Comparison of ENCODE assay signal across 14 mouse cellular contexts in the genomic region with DNA sequence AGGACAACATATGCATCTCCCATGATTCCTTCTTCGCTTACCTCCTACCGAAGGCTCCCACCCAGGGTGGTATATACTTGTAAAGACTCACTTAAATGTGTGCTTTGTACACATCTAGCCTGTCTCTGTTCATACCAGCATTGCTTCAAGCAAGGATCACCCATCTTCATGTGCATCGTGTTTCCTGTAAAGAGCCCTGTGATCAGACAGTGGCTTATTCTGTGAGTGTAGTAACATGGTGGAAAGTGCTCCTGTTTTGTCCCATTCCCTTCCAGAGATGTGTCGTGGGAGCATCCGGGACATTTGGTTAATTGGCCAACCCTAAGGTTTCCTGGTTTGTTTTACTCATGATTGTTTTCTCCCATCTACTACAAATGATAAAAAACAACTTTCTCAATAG.
"Had no signal": no experiment of that assay in that cellular context is flagged by ENCODE, and none has a peak within 500 bp of the region (broad histone marks: within the 10 kb centered on the region; RNA-seq: fewer than 3 reads in every experiment).

No protein-coding gene starts in this region.

- H3K36me3 ChIP-seq: kidney, embryonic 15.5 days; limb, embryonic 15.5 days; liver, embryonic 15.5 days; midbrain, embryonic 10.5 days; neural tube, embryonic 12.5 days had no signal

- H3K4me1 ChIP-seq: neural tube, embryonic 12.5 days had no signal

- H3K9me3 ChIP-seq: kidney, embryonic 15.5 days; limb, embryonic 15.5 days; liver, embryonic 15.5 days; midbrain, embryonic 10.5 days; neural tube, embryonic 12.5 days had no signal

- H3K9ac ChIP-seq: kidney, embryonic 15.5 days; limb, embryonic 15.5 days; liver, embryonic 15.5 days; lung, embryonic 14.5 days; neural tube, embryonic 12.5 days had no signal

- H3K4me3 ChIP-seq: kidney, embryonic 15.5 days; limb, embryonic 15.5 days; liver, embryonic 15.5 days; midbrain, embryonic 10.5 days; myocyte; neural tube, embryonic 12.5 days had no signal

- H3K27ac ChIP-seq: liver, embryonic 15.5 days; midbrain, embryonic 10.5 days; neural tube, embryonic 12.5 days had no signal

- H3K4me2 ChIP-seq: kidney, embryonic 15.5 days; limb, embryonic 15.5 days; lung, embryonic 14.5 days; neural tube, embryonic 12.5 days had no signal

- H3K27me3 ChIP-seq: kidney, embryonic 15.5 days; limb, embryonic 15.5 days; liver, embryonic 15.5 days; neural tube, embryonic 12.5 days had no signal

- DNase-seq: kidney, adult 11 months; layer of hippocampus, adult 9-11 months; layer of hippocampus, postnatal 36 days; lung, embryonic 14.5 days; lung, postnatal 14 days; midbrain, embryonic 14.5 days; right cerebral cortex, postnatal 4 days; spleen, adult 18-20 months had no signal
